10 mouse cellular contexts compared by ENCODE assay signal in genomic region chr5:43841144-43842010, GRCm38 (mm10). TPM values are rescaled to one million over a fixed set of nuclear protein-coding genes. Genes with fewer than 3 reads are reported as not detected.
DNase-seq lines count a peak whose midpoint lies in the region; ATAC-seq and TF ChIP-seq lines count a peak whose summit lies in the region.
"Had no signal": no experiment of that assay in that cellular context is flagged by ENCODE, and none has a peak within 500 bp of the region (broad histone marks: within the 10 kb centered on the region; RNA-seq: fewer than 3 reads in every experiment).

No protein-coding gene starts in this region.

- H3K27me3 ChIP-seq in kidney, adult 2 months (replicated peaks; ENCODE audit: control insufficient read depth, insufficient read depth, low read length) = no peaks in the 10 kb centered on the region
- H3K27me3 ChIP-seq in E14TG2a.4 (ENCODE audit: insufficient read depth, low read length) = no peaks in the 10 kb centered on the region
- H3K27me3 ChIP-seq in megakaryocyte, embryonic 14.5 days (replicated peaks) = peaks cover 18% of the 10 kb centered on the region
- H3K27me3 ChIP-seq in stomach, embryonic 15.5 days (replicated peaks) = no peaks in the 10 kb centered on the region
- H3K27me3 ChIP-seq: embryonic facial prominence, embryonic 13.5 days; neural tube, embryonic 13.5 days had no signal

- WGBS in kidney, adult 2 months = 26% methylated on average over 11 of the region's 11 CpGs
- WGBS in stomach, embryonic 15.5 days = 36% methylated on average over 11 of the region's 11 CpGs

- ATAC-seq in stomach, embryonic 15.5 days (ENCODE audit: insufficient read depth, low FRiP score, low read depth) = no peak

- intact Hi-C loops in gastrocnemius, postnatal 14 days (cut with DNase I; ENCODE audit: low total_unique reads) = no loop called here

- peak; percentile 36 for TF ChIP-seq CTCF in kidney, adult 2 months (conservative IDR thresholded peaks at IDR 0.05; ENCODE audit: insufficient read depth, insufficient read length, low read depth, low read length)
- TF ChIP-seq CTCF in E14TG2a.4 (conservative IDR thresholded peaks at IDR 0.05; ENCODE audit: low read length) = peak; percentile 74

- no peak overlapping the region for H3K9ac ChIP-seq in stomach, embryonic 15.5 days
- H3K9ac ChIP-seq: embryonic facial prominence, embryonic 13.5 days; neural tube, embryonic 13.5 days had no signal

- H3K4me1 ChIP-seq in kidney, adult 2 months (ENCODE audit: control insufficient read depth, insufficient read depth, low read length) = no peaks in the 10 kb centered on the region
- H3K4me1 ChIP-seq in E14TG2a.4 (replicated peaks; ENCODE audit: low read depth, low read length) = peaks cover 4% of the 10 kb centered on the region; the same call in 1 of the 2 replicates
- peaks cover 17% of the 10 kb centered on the region for H3K4me1 ChIP-seq in megakaryocyte, embryonic 14.5 days
- H3K4me1 ChIP-seq in stomach, embryonic 15.5 days = no peaks in the 10 kb centered on the region
- H3K4me1 ChIP-seq: neural tube, embryonic 13.5 days had no signal

- peaks cover 75% of the 10 kb centered on the region for H3K9me3 ChIP-seq in E14TG2a.4 (ENCODE audit: low read length)
- H3K9me3 ChIP-seq in megakaryocyte, embryonic 14.5 days = peaks cover 3% of the 10 kb centered on the region; the same call in 1 of the 2 replicates
- H3K9me3 ChIP-seq in stomach, embryonic 15.5 days = no peaks in the 10 kb centered on the region
- H3K9me3 ChIP-seq: embryonic facial prominence, embryonic 13.5 days; neural tube, embryonic 13.5 days had no signal

- H3K36me3 ChIP-seq in kidney, adult 2 months (ENCODE audit: control insufficient read depth, insufficient read depth, low read length) = no peaks in the 10 kb centered on the region
- no peaks in the 10 kb centered on the region for H3K36me3 ChIP-seq in E14TG2a.4 (ENCODE audit: insufficient read depth, low read length)
- H3K36me3 ChIP-seq in megakaryocyte, embryonic 14.5 days (replicated peaks; ENCODE audit: low read length) = no peaks in the 10 kb centered on the region
- H3K36me3 ChIP-seq in stomach, embryonic 15.5 days = no peaks in the 10 kb centered on the region
- H3K36me3 ChIP-seq: embryonic facial prominence, embryonic 13.5 days; neural tube, embryonic 13.5 days had no signal

- H3K27ac ChIP-seq in kidney, adult 2 months (ENCODE audit: insufficient read depth, low read depth, low read length) = peak overlapping the region; percentile 39; the same call in 1 of the 2 replicates
- H3K27ac ChIP-seq in stomach, embryonic 15.5 days = no peak overlapping the region
- H3K27ac ChIP-seq: embryonic facial prominence, embryonic 13.5 days; neural tube, embryonic 13.5 days had no signal

- peak overlapping the region; percentile 76 for H3K4me3 ChIP-seq in kidney, adult 2 months (ENCODE audit: insufficient read depth, low read depth, low read length)
- H3K4me3 ChIP-seq in E14TG2a.4 (replicated peaks; ENCODE audit: low read length) = no peak overlapping the region
- peak overlapping the region; percentile 92 for H3K4me3 ChIP-seq in megakaryocyte, embryonic 14.5 days (replicated peaks)
- no peak overlapping the region for H3K4me3 ChIP-seq in stomach, embryonic 15.5 days (replicated peaks)
- H3K4me3 ChIP-seq: embryonic facial prominence, embryonic 13.5 days; neural tube, embryonic 13.5 days had no signal

- peak overlapping the region; percentile 37 for H3K4me2 ChIP-seq in stomach, embryonic 15.5 days
- H3K4me2 ChIP-seq: embryonic facial prominence, embryonic 13.5 days; neural tube, embryonic 13.5 days had no signal

- DNase-seq in kidney, adult 2 months = peak; percentile 49
- no peak for DNase-seq in kidney, adult 11 months
- DNase-seq in cerebellum, adult 11 months = peak; percentile 19
- peak; percentile 29 for DNase-seq in gastrocnemius, postnatal 14 days
- peak; percentile 34 to 35 for DNase-seq in kidney, postnatal 4 days

- no peak for TF ChIP-seq POLR2A in kidney, adult 2 months (IDR thresholded peaks at IDR 0.05; ENCODE audit: low read depth, low read length)

RNA-seq across cellular contexts. Expression of gene Fbxl5, which starts 19.9 kb away (rescaled TPM):
- polyA plus RNA-seq in kidney, adult 2 months (2012; rRNA removed) = 28.0 and 32.5 TPM in 2 replicates
- total RNA-seq in gastrocnemius, postnatal 14 days (2021) = 10 to 100 TPM; 23.9 to 25.5 TPM
- polyA plus RNA-seq in megakaryocyte, embryonic 14.5 days (2012; ENCODE audit: insufficient read depth, low replicate concordance) = 1.3 TPM in 1 of 2 replicates, not detected in the other
- 55.1 and 56.4 TPM in 2 replicates for polyA plus RNA-seq in stomach, embryonic 15.5 days (2015; fragmentation: Nextera tagmentation; extraction: Ambion mirVana)

RNA-seq across cellular contexts. Expression of gene Bst1, which starts 22.7 kb away (rescaled TPM):
- 10.7 and 11.5 TPM in 2 replicates for polyA plus RNA-seq in kidney, adult 2 months (2012; rRNA removed)
- under 1 TPM; 0.12 to 0.16 TPM for total RNA-seq in gastrocnemius, postnatal 14 days (2021)
- 2.0 TPM in 1 of 2 replicates, not detected in the other for polyA plus RNA-seq in megakaryocyte, embryonic 14.5 days (2012; ENCODE audit: insufficient read depth, low replicate concordance)
- polyA plus RNA-seq in stomach, embryonic 15.5 days (2015; fragmentation: Nextera tagmentation; extraction: Ambion mirVana) = 0.72 and 3.0 TPM in 2 replicates
- polyA plus RNA-seq: embryonic facial prominence, embryonic 13.5 days had no signal

RNA-seq across cellular contexts. Expression of gene Cd38, which starts 27.0 kb away (rescaled TPM):
- polyA plus RNA-seq in kidney, adult 2 months (2012; rRNA removed) = 6.1 and 7.9 TPM in 2 replicates
- total RNA-seq in gastrocnemius, postnatal 14 days (2021) = 1 to 10 TPM; 5.6 to 6.2 TPM
- 1.3 TPM in 1 of 2 replicates, not detected in the other for polyA plus RNA-seq in megakaryocyte, embryonic 14.5 days (2012; ENCODE audit: insufficient read depth, low replicate concordance)
- polyA plus RNA-seq in stomach, embryonic 15.5 days (2015; fragmentation: Nextera tagmentation; extraction: Ambion mirVana) = 13.5 and 14.6 TPM in 2 replicates

Comparison
In these comparisons a context has a peak if more than half of its experiments do, and no peak if none do; other contexts are left out.
1. H3K4me3 ChIP-seq: peak in kidney, adult 2 months (single experiment) and megakaryocyte, embryonic 14.5 days (single experiment); none in E14TG2a.4 (single experiment) and stomach, embryonic 15.5 days (single experiment).
2. RNA of gene Fbxl5, which starts 19.9 kb away (polyA plus RNA-seq): 55.1 to 56.4 TPM in stomach, embryonic 15.5 days and 28.0 to 32.5 TPM in kidney, adult 2 months; 1.3 TPM in megakaryocyte, embryonic 14.5 days; every median in the first group is over 10 times any median in the second.